Mouse (Mus musculus): Measurements from ENCODE around the gene Irf9. TPM values are rescaled to one million over a fixed set of nuclear protein-coding genes. Genes with fewer than 3 reads are reported as not detected.

Gene Irf9
- total RNA-seq, 1 experiment from 2014 or later: 12.9 TPM

Other genes with a start within 250 kb of the Irf9 start
- gene Dhrs4, start 124.8 kb upstream of the Irf9 start, total RNA-seq (2021): 130 and 149 TPM in 2 replicates
- gene Carmil3, start 112.9 kb upstream of the Irf9 start, total RNA-seq (2021): 6.9 TPM in 2 replicates
- gene Cpne6, start 93.1 kb upstream of the Irf9 start, total RNA-seq (2021): 0.45 TPM in 1 of 2 replicates, not detected in the other
- not detected in 2 replicates for gene Nrl, start 78.6 kb upstream of the Irf9 start, total RNA-seq (2021)
- gene Pck2, start 63.3 kb upstream of the Irf9 start, total RNA-seq (2021): 35.1 and 42.8 TPM in 2 replicates
- gene Dcaf11, start 43.6 kb upstream of the Irf9 start, total RNA-seq (2021): 99.9 and 118 TPM in 2 replicates
- 1.2 TPM in 1 of 2 replicates, not detected in the other for gene A730061H03Rik, start 43.2 kb upstream of the Irf9 start, total RNA-seq (2021)
- gene Fitm1, start 28.0 kb upstream of the Irf9 start, total RNA-seq (2021): 0.79 and 2.1 TPM in 2 replicates
- gene Psme1, start 25.4 kb upstream of the Irf9 start, total RNA-seq (2021): 316 and 330 TPM in 2 replicates
- gene Emc9, start 18.3 kb upstream of the Irf9 start, total RNA-seq (2021): 37.5 and 45.2 TPM in 2 replicates
- gene Psme2, start 12.5 kb upstream of the Irf9 start, total RNA-seq (2021): 349 and 376 TPM in 2 replicates
- 24.8 and 37.7 TPM in 2 replicates for gene Rnf31, start 11.9 kb upstream of the Irf9 start, total RNA-seq (2021)
- 4.4 and 6.9 TPM in 2 replicates for gene Rec8, start 14.5 kb downstream of the Irf9 start, total RNA-seq (2021)
- 78.2 and 105 TPM in 2 replicates for gene Ipo4, start 32.4 kb downstream of the Irf9 start, total RNA-seq (2021)
- gene Gm49378, start 34.3 kb downstream of the Irf9 start, total RNA-seq (2021): 2.4 and 3.9 TPM in 2 replicates
- 68.4 and 78.5 TPM in 2 replicates for gene Tm9sf1, start 40.2 kb downstream of the Irf9 start, total RNA-seq (2021)
- 1.9 and 3.1 TPM in 2 replicates for gene Tssk4, start 46.6 kb downstream of the Irf9 start, total RNA-seq (2021)
- 50.4 and 60.3 TPM in 2 replicates for gene Mdp1, start 56.9 kb downstream of the Irf9 start, total RNA-seq (2021)
- 24.0 and 25.8 TPM in 2 replicates for gene Gmpr2, start 68.4 kb downstream of the Irf9 start, total RNA-seq (2021)
- gene Nedd8, start 68.6 kb downstream of the Irf9 start, total RNA-seq (2021): 297 and 307 TPM in 2 replicates
- 26.1 and 27.4 TPM in 2 replicates for gene Tinf2, start 78.2 kb downstream of the Irf9 start, total RNA-seq (2021)
- 0.74 and 2.3 TPM in 2 replicates for gene Tgm1, start 110.4 kb downstream of the Irf9 start, total RNA-seq (2021)
- gene Rabggta, start 118.7 kb downstream of the Irf9 start, total RNA-seq (2021): 19.5 and 21.1 TPM in 2 replicates
- gene Dhrs1, start 142.1 kb downstream of the Irf9 start, total RNA-seq (2021): 81.5 and 93.6 TPM in 2 replicates
- 15.9 and 16.2 TPM in 2 replicates for gene Nop9, start 142.1 kb downstream of the Irf9 start, total RNA-seq (2021)
- gene Cideb, start 154.9 kb downstream of the Irf9 start, total RNA-seq (2021): 1.7 and 22.1 TPM in 2 replicates
- 0.11 and 0.37 TPM in 2 replicates for gene Ltb4r2, start 157.9 kb downstream of the Irf9 start, total RNA-seq (2021)
- gene Ltb4r1, start 162.4 kb downstream of the Irf9 start, total RNA-seq (2021): 0.48 and 0.71 TPM in 2 replicates
- 14.3 and 17.3 TPM in 2 replicates for gene Adcy4, start 180.5 kb downstream of the Irf9 start, total RNA-seq (2021)
- gene Ripk3, start 185.3 kb downstream of the Irf9 start, total RNA-seq (2021): 5.2 and 7.8 TPM in 2 replicates
- 23.8 and 31.2 TPM in 2 replicates for gene Nfatc4, start 219.6 kb downstream of the Irf9 start, total RNA-seq (2021)

Measured in adrenal gland, postnatal 14 days (tissue).